Mouse (Mus musculus) thymus, adult 2 months (tissue): ENCODE results near the gene D630036H23Rik.

ENCODE experiments used
- CTCF ChIP-seq: fragments of 200-500 bp; IDR thresholded peaks from 2 replicates; pipeline ENCODE4 v1.5.1; 2012; ENCODE audit warnings: mild to moderate bottlenecking, control low read depth, low read length, moderate library complexity, borderline replicate concordance; ENCODE audit not compliant: control insufficient read depth, poor library complexity, insufficient read depth; ENCODE audit errors: extremely low read depth
- POLR2A ChIP-seq: fragments of 200-500 bp; IDR thresholded peaks from 2 replicates; pipeline ENCODE4 v1.6.1; 2012; ENCODE audit warnings: mild to moderate bottlenecking, low read length, control low read depth, moderate library complexity; ENCODE audit not compliant: control insufficient read depth, poor library complexity, insufficient read depth; ENCODE audit errors: extremely low read depth

DNA sequence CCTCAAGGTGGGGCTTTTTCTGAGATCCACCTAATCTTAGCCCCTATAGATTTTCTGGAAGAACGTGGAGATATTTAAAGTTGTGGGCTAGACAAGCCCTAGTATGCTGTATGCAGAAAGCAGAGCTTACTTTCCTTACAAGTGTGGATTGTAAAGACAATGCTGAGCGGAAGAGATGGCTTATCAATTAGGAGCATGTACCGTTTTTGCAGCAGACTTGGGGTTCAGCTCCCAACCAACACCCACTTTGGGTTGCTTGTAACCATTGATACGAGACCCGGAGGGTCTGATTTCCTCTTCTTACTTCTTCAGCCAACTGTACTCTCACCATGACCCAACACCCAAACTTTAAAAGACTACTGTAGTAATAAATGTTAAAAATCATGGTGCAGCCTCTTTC is 21.3 kb downstream of the D630036H23Rik start:
- no peak for TF ChIP-seq POLR2A
- TF ChIP-seq CTCF, result no peak
